Mouse (Mus musculus) brain, embryonic 14.5 days (tissue): Measurements from ENCODE around the gene Chmp6. TPM values are rescaled to one million over a fixed set of nuclear protein-coding genes. Genes with fewer than 3 reads are reported as not detected.

Source experiments
- DNase-seq: peaks from one replicate; pipeline ENCODE4 v3.0.0-alpha.2; 2011; ENCODE audit warnings: low read depth
- CTCF ChIP-seq: fragments of 200-500 bp; IDR thresholded peaks from 2 replicates; pipeline ENCODE4 v1.5.1; 2012; ENCODE audit warnings: inconsistent platforms, mild to moderate bottlenecking, moderate library complexity, borderline replicate concordance; ENCODE audit not compliant: insufficient read depth, insufficient read length; ENCODE audit errors: extremely low read depth
- POLR2A ChIP-seq: fragments of 200-500 bp; IDR thresholded peaks from 2 replicates; pipeline ENCODE4 v1.6.1; 2012; ENCODE audit warnings: mild to moderate bottlenecking, inconsistent platforms, borderline replicate concordance; ENCODE audit not compliant: poor library complexity, insufficient read depth, insufficient read length, severe bottlenecking; ENCODE audit errors: extremely low read depth
- polyA plus RNA-seq: library from polyadenylated mRNA; depleted of rRNA; stranded (reverse); fragments of >200 nt; gene quantifications from 2 replicates; pipeline ENCODE4 v1.2.3, GENCODE M21; 2012; rRNA removed

Chmp6 gene
- 63.2 and 63.6 TPM in 2 replicates for polyA plus RNA-seq

- DNase-seq: peak; percentile 94
- TF ChIP-seq POLR2A (peak; percentile 74), CTCF (no peak)
Measured at GRCm38 (mm10) chr11:119913291-119913934, at the start of gene Chmp6. Gene Chmp6, plus strand, starts transcription at chr11:119913441.

GRCm38 (mm10) chr11:119866837-119867236, 46.4 kb upstream of the Chmp6 start:
- TF ChIP-seq CTCF: no peak
- no peak for TF ChIP-seq POLR2A
- no peak for DNase-seq

- no peak for DNase-seq
- TF ChIP-seq CTCF: no peak
- no peak for TF ChIP-seq POLR2A
Measured at GRCm38 (mm10) chr11:119868138-119868537, 45.1 kb upstream of the Chmp6 start.

DNA sequence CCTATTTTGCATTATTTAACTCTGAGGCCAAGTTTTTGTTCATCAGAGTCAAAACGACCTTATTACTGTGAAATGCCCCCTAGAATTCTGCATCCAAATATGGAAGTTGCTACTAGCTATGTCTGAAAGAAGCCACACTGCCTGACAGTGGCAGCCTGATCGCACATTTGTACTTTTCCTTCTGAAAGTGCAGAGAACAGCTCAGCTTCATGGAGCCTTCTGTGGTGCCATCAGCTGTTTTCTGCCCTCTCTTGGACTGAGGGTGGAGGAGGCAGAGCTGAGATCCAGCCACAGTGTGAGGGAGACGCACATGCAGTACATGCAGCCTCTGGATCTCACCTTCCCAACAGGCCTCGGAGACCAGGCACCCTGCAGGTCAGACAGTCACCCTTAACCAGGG, 44.7 kb upstream of the Chmp6 start:
- no peak for DNase-seq
- TF ChIP-seq CTCF (no peak), POLR2A (no peak)

GRCm38 (mm10) chr11:119871141-119871540, 42.1 kb upstream of the Chmp6 start:
- TF ChIP-seq POLR2A: no peak
- no peak for TF ChIP-seq CTCF

DNA sequence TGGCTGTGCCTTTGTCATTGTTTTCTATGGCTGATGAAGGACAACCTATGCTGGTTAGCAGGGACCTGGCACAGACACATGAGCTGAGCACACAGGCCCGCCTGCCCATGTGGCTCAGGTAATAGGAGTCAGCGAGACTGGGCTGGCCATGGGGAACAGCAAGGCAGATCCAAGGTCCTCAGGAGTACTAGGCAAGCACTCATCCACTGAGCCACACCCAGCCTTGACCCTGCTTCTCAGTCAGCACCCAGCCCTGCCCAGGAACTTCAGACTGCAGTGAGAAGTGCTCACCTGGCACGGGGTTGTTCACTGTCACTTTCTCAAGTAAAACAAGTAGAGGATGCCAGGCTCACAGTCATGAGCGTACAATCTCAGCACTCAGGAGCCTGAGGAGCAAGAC, 39.6 kb upstream of the Chmp6 start:
- no peak for DNase-seq
- no peak for TF ChIP-seq POLR2A
- no peak for TF ChIP-seq CTCF

More at GRCm38 (mm10) chr11:119871141-119871540, 42.1 kb upstream of the Chmp6 start:
- DNase-seq: no peak

GRCm38 (mm10) chr11:119874841-119875240, 38.4 kb upstream of the Chmp6 start:
- TF ChIP-seq POLR2A: no peak
- no peak for TF ChIP-seq CTCF
- DNase-seq: no peak

DNA sequence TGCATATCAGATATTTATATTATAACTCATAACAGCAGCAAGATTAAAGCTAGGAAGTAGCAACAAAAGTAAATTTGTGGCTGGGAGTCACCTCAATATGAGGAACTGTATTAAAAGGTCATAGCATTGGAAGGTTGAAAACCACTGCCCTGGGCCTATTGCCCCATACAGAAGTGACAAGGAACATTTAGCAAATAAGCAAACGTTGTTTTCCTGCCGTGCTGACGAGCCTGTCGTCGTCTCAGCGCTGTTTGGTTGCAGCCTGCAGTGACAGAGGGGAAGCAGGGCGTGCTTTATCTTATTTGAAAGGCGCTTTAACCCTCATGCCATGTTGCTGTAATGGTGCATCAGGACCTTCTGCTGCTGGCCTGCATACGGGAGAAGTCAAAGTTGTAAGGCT, 37.6 kb upstream of the Chmp6 start:
- TF ChIP-seq POLR2A (no peak), CTCF (no peak)

DNA sequence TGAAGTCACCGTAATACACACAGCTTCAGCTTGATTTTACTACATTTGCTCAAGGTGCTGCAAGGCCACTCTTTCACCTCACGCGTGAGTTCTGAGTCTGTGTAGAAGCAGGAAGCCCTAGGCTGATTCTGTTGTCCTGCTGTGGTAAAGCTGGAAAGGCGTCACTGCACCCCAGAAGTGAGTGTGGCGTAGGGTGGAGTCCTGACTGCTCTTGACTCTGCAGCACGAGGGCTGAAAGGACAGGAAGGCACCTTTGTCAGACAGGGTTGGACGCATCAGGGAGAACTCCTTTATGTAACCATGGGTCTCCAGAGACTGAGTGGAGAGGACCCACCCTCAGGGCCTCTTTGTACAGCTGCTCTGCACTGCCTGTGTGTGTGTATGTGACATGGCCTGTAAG, 36.1 kb upstream of the Chmp6 start:
- TF ChIP-seq POLR2A: no peak
- no peak for TF ChIP-seq CTCF
- DNase-seq: no peak

More for the DNA sequence above, 37.6 kb upstream of the Chmp6 start:
- DNase-seq: no peak

- DNase-seq: no peak
- TF ChIP-seq POLR2A: no peak
- no peak for TF ChIP-seq CTCF
Measured at GRCm38 (mm10) chr11:119879573-119879972, 33.7 kb upstream of the Chmp6 start.

- TF ChIP-seq POLR2A (no peak), CTCF (no peak)
- DNase-seq: no peak
Measured at GRCm38 (mm10) chr11:119883646-119884045, 29.6 kb upstream of the Chmp6 start.

DNA sequence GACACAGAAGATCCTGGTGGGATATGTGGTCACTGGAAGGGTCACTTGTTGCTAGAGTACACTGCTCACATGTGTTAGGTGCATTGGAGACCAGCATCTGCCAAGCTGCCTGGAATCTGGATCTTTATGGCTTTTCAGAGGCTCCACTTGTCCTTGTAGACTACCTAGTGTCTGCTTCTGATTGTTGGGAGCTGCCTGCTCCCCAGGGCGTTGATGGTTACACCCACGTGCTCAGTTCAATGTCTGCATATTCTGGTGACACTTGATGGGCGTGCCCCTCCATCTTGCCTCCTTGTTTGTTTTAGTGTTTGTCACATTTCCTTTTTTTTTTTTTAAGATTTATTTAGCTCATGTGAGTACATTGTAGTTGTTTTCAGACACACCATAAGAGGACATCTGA, 23.3 kb upstream of the Chmp6 start:
- no peak for TF ChIP-seq POLR2A
- no peak for TF ChIP-seq CTCF
- DNase-seq: no peak

GRCm38 (mm10) chr11:119891601-119892215, 21.5 kb upstream of the Chmp6 start:
- TF ChIP-seq CTCF: no peak
- no peak for TF ChIP-seq POLR2A
- no peak for DNase-seq
